Mouse (Mus musculus) CD4-positive, CD25-positive, alpha-beta regulatory T cell (primary cell): ENCODE measurements around the gene Gata1. TPM values are rescaled to one million over a fixed set of nuclear protein-coding genes. Genes with fewer than 3 reads are reported as not detected.

ENCODE experiments used
- polyA plus RNA-seq: library from polyadenylated mRNA; unstranded; fragments of 100-300 nt; shearing (Covaris generic); gene quantifications from one replicate; pipeline ENCODE4 v1.2.1, GENCODE M21; 2017

Gene Gata1
- 58.7 TPM for polyA plus RNA-seq

DNA sequence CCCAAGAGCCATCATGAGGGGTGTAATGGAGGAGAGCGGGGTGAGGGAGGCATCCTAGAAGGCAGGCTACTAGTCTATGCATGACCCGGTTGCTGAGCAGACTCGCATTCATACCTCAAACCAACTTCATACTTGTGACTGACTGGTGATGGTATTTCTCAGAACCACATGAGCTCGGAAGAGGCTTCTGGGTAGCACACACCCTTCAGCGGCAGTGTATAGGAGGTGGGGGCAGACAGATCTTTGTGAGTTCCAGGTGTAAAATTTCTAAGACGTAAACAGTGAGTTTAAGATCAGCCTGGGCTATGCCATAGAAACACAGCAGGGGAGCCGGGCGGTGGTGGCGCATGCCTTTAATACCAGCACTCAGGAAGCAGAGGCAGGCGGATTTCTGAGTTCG lies at the start of gene Gata1:
Gene Gata1 (minus strand): TSS at position 180 of the 400 bp plus-strand sequence.

DNA sequence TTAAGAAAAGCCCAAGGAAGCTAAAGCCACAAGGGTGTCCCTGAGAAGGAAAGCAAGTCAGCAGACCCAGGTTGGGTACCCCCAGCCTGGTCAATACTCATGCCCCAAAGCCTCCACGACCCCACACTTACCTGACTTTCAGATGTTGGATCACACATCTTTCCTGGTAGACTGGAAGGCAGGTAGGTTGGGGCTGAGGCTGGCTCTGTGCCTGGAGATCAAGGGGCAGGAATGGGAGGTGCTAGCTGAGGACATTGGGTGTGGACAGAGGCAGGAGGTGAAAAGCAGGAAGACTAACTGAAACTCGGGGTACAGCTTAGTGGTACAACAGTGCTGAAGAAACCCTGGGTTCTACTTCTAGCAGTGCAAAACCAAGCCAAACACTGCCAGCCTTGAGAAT lies 40.4 kb upstream of the Gata1 start, which contains the start of gene Glod5:
Gene Glod5 (minus strand): TSS at position 207 of the 400 bp plus-strand sequence.

DNA sequence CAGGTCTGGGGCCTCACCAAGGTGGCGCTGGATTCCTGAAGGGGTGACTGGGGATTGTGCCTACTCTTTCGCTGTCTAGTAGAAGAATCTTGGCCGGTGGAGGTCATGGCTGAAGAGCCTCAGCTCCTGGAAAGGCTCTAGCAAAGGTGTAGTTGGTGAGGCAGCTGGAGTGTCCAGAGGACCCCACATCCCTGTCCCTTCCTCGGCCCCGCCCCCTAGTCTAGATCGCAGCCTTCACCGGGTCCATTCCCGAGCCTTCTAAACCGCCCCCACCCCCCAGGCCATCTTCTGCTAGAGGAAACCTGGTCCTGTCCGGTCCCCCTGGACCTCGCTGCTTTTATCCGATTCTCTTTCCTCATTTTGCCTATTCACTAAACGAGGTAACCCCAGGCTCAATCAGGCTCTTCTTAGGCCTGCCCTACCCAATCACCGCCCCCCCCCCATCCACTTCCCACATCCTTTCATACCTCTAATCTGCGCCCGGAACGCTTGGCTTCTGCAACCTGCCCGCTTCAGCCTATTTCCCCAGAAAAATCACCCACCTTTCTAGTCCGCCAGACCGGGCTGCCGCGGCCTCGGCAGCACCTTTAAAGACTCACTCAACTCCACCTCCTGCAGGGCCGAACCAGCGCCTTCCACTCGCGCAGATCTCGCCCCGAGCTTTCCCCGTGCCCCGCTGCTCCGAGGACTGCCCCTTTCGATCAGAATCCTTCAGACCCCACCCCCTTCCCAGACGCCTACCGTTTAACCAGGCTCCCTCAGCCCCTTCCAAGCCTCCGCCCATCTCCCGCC lies 30.6 kb downstream of the Gata1 start, which contains the start of gene Hdac6:
Gene Hdac6 (minus strand): TSS at position 782 of the 792 bp plus-strand sequence.

DNA sequence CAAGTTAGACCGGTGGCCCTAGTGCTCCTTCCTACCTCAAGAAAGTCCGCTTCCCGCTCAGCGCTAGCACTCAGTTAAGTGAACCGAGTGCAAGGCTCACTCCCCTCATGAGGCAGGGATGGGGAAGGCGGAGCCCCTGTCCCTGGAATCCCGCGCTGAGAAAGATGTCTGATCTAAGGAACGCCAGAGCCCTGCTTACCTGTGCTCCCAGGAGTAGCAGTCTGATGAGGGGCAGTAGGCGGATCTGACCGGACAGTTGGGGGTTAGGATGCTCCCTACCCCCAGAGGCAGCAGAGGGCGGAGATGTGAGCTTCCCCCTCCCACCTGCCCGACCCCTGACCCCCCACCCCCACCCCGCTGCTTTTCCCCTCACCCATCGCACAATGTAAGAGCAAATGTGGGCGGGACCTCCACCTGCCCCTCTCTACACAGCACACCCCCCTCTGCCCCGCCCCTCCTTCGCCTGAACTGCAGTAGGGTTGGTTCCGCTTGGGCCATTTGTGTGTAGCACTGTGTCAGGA lies 49.5 kb downstream of the Gata1 start, which contains the start of gene Eras:
Gene Eras (minus strand): TSS at position 338 of the 521 bp plus-strand sequence.

DNA sequence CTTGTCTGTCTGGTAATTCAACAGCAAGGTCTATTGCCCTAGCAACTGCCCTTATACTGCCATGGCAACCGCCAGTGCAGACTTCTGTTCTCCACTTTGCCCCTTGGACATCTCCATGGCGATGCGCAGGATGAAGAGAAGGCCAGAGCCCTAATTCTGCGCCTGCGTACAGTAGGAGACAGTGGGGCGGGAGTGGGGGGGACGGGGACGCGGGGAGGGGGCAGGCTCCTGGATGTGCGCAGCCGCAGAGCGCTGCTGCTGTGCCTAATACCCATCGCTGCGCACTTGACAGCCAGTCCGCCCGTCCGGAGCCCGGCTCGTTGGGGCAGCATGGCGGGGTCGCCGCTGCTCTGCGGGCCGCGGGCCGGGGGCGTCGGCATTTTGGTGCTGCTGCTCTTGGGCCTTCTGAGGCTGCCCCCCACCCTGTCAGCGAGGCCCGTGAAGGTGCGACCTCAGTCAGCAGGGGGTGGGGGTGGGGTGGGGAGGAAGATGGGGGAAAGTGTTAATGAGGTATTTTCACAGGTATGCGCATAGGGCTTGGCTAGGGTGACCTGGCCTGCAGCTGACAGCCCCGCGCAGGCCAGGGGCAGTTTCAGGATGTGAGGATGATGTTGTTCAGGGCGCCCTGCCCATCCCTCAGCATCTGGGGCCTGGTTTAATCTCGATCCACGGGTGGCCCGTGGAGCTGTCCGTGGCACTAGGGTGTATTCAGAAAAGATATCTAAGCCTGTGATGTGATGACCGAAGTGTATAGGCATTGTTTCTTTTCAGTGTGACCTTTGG lies 58.1 kb downstream of the Gata1 start, which contains the start of gene Pcsk1n:
Gene Pcsk1n (plus strand): TSS at position 222 of the 783 bp plus-strand sequence.

Other genes with a start within 250 kb of the Gata1 start
- 26.2 TPM for gene Praf2, start 249.6 kb downstream of the Gata1 start, polyA plus RNA-seq
- gene Ccdc120, start 227.2 kb downstream of the Gata1 start, polyA plus RNA-seq: not detected
- 31.1 TPM for gene Tfe3, start 215.5 kb downstream of the Gata1 start, polyA plus RNA-seq
- 117 TPM for gene Gripap1, start 188.3 kb downstream of the Gata1 start, polyA plus RNA-seq
- 0.73 TPM for gene Kcnd1, start 155.8 kb downstream of the Gata1 start, polyA plus RNA-seq
- gene Otud5, start 136.7 kb downstream of the Gata1 start, polyA plus RNA-seq: 221 TPM
- gene Pim2, start 99.8 kb downstream of the Gata1 start, polyA plus RNA-seq: 50.5 TPM
- gene Slc35a2, start 94.0 kb downstream of the Gata1 start, polyA plus RNA-seq: 35.8 TPM
- 136 TPM for gene Pqbp1, start 78.8 kb downstream of the Gata1 start, polyA plus RNA-seq
- gene Timm17b, start 78.7 kb downstream of the Gata1 start, polyA plus RNA-seq: 122 TPM
- not detected for gene Gm10491, start 70.2 kb downstream of the Gata1 start, polyA plus RNA-seq
- not detected for gene Gm10490, start 68.5 kb downstream of the Gata1 start, polyA plus RNA-seq
- not detected for gene Pcsk1n, start 58.2 kb downstream of the Gata1 start, polyA plus RNA-seq
- gene Eras, start 49.5 kb downstream of the Gata1 start, polyA plus RNA-seq: not detected
- 15.6 TPM for gene Hdac6, start 30.2 kb downstream of the Gata1 start, polyA plus RNA-seq
- not detected for gene Glod5, start 40.4 kb upstream of the Gata1 start, polyA plus RNA-seq
- 28.1 TPM for gene Suv39h1, start 96.7 kb upstream of the Gata1 start, polyA plus RNA-seq
- 97.9 TPM for gene Was, start 112.4 kb upstream of the Gata1 start, polyA plus RNA-seq
- 21.2 TPM for gene Wdr13, start 154.8 kb upstream of the Gata1 start, polyA plus RNA-seq
- 638 TPM for gene Rbm3, start 167.8 kb upstream of the Gata1 start, polyA plus RNA-seq
- gene Tbc1d25, start 198.1 kb upstream of the Gata1 start, polyA plus RNA-seq: 17.5 TPM
- 125 TPM for gene Ebp, start 215.4 kb upstream of the Gata1 start, polyA plus RNA-seq
- gene Porcn, start 228.5 kb upstream of the Gata1 start, polyA plus RNA-seq: 0.10 TPM